Mouse (Mus musculus) bone marrow, adult 2 months (tissue): ENCODE measurements around the gene Mxi1. TPM values are rescaled to one million over a fixed set of nuclear protein-coding genes. Genes with fewer than 3 reads are reported as not detected.

ENCODE experiments used
- H3K27ac ChIP-seq: fragments of 200-500 bp; 2 replicates; pipeline ENCODE4 v1.5.1; 2012; ENCODE audit warnings: low read depth, mild to moderate bottlenecking, control low read depth, inconsistent platforms, low read length; ENCODE audit not compliant: control insufficient read depth, poor library complexity, insufficient read depth
- H3K4me1 ChIP-seq: fragments of 200-500 bp; 2 replicates; pipeline ENCODE4 v1.6.1; 2011; ENCODE audit warnings: low read length; ENCODE audit not compliant: control insufficient read depth, insufficient read depth
- H3K4me3 ChIP-seq: fragments of 200-500 bp; replicated peaks from 2 replicates; pipeline ENCODE3; 2011; ENCODE audit warnings: mild to moderate bottlenecking, low read depth, low read length, control low read depth; ENCODE audit not compliant: control insufficient read depth
- CTCF ChIP-seq: fragments of 200-500 bp; IDR thresholded peaks from 2 replicates; pipeline ENCODE4 v1.5.1; 2011; ENCODE audit warnings: low read length, control low read depth; ENCODE audit not compliant: control insufficient read depth, insufficient read depth
- POLR2A ChIP-seq: fragments of 200-500 bp; IDR thresholded peaks from 2 replicates; pipeline ENCODE4 v1.6.1; 2011; ENCODE audit warnings: low read depth, mild to moderate bottlenecking, control low read depth, low read length, borderline replicate concordance; ENCODE audit not compliant: control insufficient read depth
- WGBS: fragments of 180-500 bp; shearing (Covaris S2); methylation state at CpG from one replicate; pipeline ENCODE4 v1.1.7; 2018; 5-methylcytosine and 5-hydroxymethylcytosine counted together
- polyA plus RNA-seq: library from polyadenylated mRNA; stranded (reverse); fragments of >200 nt; gene quantifications from 2 replicates; pipeline ENCODE4 v1.2.4, GENCODE M21; 2011; ENCODE audit warnings: low replicate concordance; ENCODE audit not compliant: missing spikeins, insufficient read depth, insufficient read length

Mxi1 gene
- polyA plus RNA-seq, 1 experiment: 32.4 TPM

DNA sequence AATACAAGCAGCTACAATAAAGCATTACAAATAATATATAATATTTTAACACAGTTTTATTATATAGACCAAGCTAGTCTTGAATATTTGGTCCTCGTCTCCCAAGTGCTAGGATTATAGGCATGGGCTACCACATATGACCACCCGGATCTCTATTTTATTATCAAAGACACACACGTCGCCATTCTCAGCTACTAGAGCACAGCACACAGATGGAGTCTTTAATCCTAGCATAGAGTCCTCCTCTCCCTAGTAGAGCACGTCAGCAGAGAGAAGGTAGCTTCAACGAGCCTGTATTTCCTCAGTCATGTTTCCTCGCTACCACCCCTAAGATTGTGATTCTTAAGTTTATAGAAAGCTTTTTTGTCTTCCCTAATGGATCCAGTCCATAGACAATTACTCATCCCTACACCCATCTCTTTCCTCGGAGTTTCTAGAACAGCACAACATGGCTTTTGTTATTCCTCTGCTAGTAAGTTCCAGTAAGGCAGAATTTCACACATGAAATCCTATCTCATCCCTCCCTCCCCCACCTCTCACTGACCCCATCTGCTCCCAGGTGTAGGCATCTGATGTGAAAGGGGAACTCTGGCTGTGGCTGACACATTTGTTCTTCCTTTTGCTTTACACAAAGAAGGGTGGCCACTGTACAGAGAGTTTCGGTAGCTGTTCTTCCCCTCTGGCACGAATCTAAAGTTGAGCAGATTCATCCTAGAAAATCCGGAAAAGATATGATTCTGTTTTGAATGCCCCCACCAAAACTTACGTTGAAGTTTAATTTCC lies 87.3 kb downstream of the Mxi1 start:
- Histone ChIP-seq H3K27ac (no peak overlapping the region), H3K4me3 (no peak overlapping the region), H3K4me1 (peaks cover 2% of the 10 kb centered on the region)
- 59% methylated on average over 12 of the region's 12 CpGs for WGBS
- TF ChIP-seq POLR2A (no peak), CTCF (no peak)

DNA sequence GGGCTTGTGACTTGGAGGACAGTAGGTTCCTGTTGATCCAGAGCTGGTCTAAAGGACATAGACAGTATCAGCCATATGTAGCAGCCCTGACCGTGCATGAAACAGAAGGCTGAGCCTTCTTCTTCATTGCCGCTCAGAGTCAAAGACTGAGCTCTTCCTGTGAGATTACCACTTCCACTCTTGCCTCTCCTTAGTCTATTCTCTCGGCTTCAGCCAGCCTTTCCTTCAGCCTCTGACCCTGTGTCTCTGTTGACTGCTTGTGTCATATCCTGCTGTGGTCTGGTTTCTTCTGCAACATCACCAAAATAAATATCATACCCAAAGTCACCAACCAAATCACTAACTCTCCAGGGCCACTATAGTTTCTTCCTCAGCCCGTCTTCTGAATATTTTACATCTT lies 88.9 kb downstream of the Mxi1 start:
- TF ChIP-seq POLR2A: no peak
- no peak for TF ChIP-seq CTCF
- 22% methylated on average over 4 of the region's 4 CpGs for WGBS
- H3K4me3 ChIP-seq: no peak overlapping the region
- peaks cover 2% of the 10 kb centered on the region for H3K4me1 ChIP-seq
- peak overlapping the region; percentile 49; the same call in 1 of the 2 replicates for H3K27ac ChIP-seq

DNA sequence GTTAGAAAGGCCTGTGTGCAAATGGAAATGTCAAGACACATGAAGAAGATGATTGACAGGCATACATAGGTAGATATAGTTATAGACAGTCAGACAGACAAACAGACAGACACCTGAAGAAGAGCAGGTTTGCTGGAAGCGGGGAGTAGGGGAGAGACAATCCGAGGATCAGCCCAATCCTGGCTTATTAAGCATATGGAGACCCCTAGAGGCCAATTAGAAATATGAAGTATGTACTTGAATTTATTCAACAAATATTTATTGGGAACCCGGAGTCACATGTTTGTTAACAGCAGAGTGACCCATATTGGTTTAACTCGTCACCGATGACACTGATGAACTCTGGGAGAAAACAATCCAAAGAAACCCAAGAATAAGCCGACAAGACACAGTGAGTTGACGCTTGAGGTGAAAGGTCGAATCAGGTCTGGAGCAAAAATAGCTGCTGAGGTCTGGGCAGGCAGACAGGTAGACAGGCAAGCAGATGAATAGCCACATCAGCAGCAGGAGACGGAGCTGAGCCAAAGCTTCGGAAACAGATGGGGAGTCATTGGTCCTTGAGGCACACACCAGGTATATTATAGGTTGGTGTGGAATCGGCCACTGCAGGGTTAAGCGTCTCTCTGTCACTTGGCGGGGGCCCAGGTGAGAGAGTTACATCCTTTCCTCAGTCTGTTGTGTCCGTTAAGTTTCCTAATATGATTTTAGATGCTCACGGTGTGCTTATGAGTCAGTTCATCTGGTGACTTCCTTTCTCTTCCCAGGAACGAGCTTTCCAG lies 90.2 kb downstream of the Mxi1 start:
- Histone ChIP-seq H3K27ac (no peak overlapping the region), H3K4me3 (no peak overlapping the region), H3K4me1 (peaks cover 2% of the 10 kb centered on the region)
- TF ChIP-seq POLR2A (no peak), CTCF (no peak)
- 65% methylated on average over 16 of the region's 16 CpGs for WGBS

DNA sequence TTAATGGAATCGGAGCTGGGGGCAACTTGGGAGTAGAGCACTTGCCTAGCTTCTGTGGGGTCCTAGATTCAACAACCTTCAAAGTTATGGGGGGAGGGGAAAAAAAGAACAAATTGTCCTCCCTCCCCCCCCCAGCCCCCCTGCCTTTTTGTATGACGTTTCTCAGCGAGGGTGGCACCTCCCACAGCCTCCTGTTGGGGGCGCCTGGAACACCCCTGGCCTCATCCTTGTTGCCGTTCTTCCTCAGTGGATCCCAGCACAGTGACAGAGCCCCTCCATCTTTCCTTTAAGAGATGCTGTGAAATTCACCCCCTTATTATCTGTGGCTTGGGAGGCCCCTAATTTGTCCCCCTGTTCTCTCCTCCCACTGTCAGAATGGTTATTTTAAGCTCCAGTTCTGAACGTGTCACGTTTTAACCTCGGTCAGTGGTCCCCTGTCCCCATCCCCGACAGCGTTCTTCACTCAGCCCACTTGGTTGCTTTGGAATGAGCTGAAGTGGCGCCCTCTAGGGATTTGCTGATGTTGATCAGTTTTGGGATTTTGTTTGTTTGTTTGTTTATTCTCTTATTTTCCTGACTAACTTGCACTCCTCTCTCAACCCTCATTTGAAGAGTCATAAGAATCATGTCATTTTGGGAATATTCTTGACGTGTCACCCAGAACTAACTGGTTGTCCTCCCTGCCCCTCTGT lies 92.6 kb downstream of the Mxi1 start:
- TF ChIP-seq CTCF (no peak), POLR2A (no peak)
- H3K4me3 ChIP-seq: no peak overlapping the region
- H3K4me1 ChIP-seq: peaks cover 2% of the 10 kb centered on the region
- H3K27ac ChIP-seq: no peak overlapping the region
- 57% methylated on average over 12 of the region's 12 CpGs for WGBS

DNA sequence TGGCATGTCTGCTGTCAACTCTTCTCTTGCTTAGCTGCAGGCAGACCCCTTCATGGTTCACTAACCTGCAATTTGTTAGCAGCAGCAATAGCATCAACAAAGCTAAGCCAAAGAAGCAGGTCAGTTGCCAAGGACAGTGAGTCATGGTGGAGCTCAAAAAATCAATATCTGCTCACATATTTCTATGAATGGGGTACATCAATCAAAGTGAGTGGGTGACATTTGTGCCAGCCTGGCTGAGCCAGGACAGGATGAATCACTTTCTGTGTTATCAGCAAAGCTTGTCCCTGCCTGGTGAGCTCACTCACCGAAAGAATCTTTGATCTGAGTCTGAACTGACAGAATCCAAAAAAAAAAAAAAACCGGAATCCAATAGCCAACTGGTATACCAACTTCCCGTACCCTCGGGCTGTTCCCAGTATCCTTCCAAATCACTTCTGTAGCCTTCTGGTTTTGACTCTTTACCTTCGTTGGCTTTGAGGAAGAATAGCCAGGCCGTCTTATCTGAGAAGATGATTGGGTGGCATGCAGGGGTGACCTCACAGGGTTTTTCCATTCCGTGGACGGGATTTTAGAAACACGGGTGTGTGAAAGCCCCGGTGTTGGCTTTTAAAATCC lies 94.0 kb downstream of the Mxi1 start:
- no peak overlapping the region for H3K4me3 ChIP-seq
- H3K4me1 ChIP-seq: no peaks in the 10 kb centered on the region; the same call in 1 of the 2 replicates

DNA sequence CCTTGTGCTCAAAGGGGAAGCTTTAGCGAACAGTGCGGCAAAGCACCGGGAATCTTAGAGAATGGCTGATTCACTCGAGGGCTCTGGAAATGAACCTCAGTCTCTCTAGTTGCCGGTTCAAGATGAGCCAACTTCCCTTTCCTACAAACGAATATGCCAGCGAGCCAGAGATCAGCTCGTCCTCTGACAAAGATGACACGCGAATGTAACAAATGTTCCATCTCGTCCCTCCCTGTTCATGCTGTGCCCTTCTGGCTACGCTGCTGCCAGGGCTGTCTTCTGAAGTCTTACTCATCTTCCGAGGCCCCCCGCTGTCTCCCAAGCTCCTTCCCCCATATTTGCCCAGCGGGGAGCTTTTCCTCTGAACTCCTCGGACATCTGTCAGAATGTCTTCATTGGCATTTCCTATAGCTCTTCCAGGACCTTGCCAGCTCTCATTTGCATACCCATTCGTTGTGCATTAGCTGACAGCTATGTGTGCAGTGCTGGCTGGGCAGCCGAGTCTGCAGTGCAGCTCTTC lies 94.6 kb downstream of the Mxi1 start:
- 61% methylated on average over 18 of the region's 18 CpGs for WGBS
- TF ChIP-seq POLR2A (no peak), CTCF (no peak)
- no peak overlapping the region for H3K27ac ChIP-seq
- no peak overlapping the region for H3K4me3 ChIP-seq
- no peaks in the 10 kb centered on the region; the same call in 1 of the 2 replicates for H3K4me1 ChIP-seq

More for the DNA sequence above, 94.0 kb downstream of the Mxi1 start:
- TF ChIP-seq POLR2A (no peak), CTCF (no peak)
- 68% methylated on average over 10 of the region's 10 CpGs for WGBS
- H3K27ac ChIP-seq: no peak overlapping the region

DNA sequence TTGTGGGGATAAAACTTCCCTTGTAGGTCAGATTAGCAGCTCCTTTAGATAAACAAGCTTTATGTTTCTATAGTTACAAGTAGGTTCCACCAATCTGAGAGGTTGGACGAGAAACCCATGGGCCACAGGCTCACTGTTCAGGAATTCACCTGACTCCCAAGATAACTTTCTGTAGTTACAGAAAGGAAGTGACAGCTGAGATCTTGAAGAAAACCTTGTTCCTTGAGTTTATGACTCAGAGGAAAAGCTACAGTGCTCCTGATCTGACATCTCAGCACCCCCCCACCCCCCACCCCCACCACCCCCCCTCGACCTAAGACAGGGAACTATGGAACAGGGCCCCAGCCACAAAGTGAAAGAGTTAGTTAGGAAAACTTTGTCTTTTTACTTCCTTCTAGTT lies 95.5 kb downstream of the Mxi1 start:
- WGBS: 19% methylated on average over 2 of the region's 2 CpGs
- no peak overlapping the region for H3K27ac ChIP-seq
- TF ChIP-seq CTCF (no peak), POLR2A (no peak)
- no peak overlapping the region for H3K4me3 ChIP-seq
- no peaks in the 10 kb centered on the region for H3K4me1 ChIP-seq
